Mouse (Mus musculus) granulocyte monocyte progenitor cell, adult 5-6 weeks (primary cell): ENCODE results near the gene Fcgrt. TPM values are rescaled to one million over a fixed set of nuclear protein-coding genes. Genes with fewer than 3 reads are reported as not detected.
A peak's percentile ranks its signal among the peaks of the same experiment; 100 is the strongest.

Experiments
- ATAC-seq: replicated peaks from 2 replicates; pipeline ENCODE4 v1.8.0; 2016; ENCODE audit warnings: mild to moderate bottlenecking, moderate TSS enrichment, inconsistent platforms; ENCODE audit not compliant: poor library complexity, severe bottlenecking
- total RNA-seq, 2 experiments: library from RNA; stranded (forward) in 1 of 2; stranded (reverse) in 1 of 2; fragments of 200-712, 200-1000 nt in 1 of 2; fragments of >200 nt in 1 of 2; fragmentation: Nextera tagmentation in 1 of 2; gene quantifications; 2 replicates each; pipeline ENCODE4 v1.2.3; 2014 to 2017

Fcgrt gene
- total RNA-seq, 2 experiments from 2014 or later, result 2.1 to 3.6 TPM

GRCm38 (mm10) chr7:45062239-45062835 lies 41.3 kb downstream of the Fcgrt start, which contains the start of the genes Nosip and Prrg2:
TSS of gene Nosip (plus strand) at chr7:45062429.
TSS of gene Prrg2 (minus strand) at chr7:45062677.
- peak; percentile 95 for ATAC-seq

- ATAC-seq, result no peak
These were observed 42.0 kb downstream of the Fcgrt start for GRCm38 (mm10) chr7:45061532-45062075.

GRCm38 (mm10) chr7:45060632-45061122 lies 43.0 kb downstream of the Fcgrt start:
- no peak for ATAC-seq

GRCm38 (mm10) chr7:45058607-45059571 lies 44.8 kb downstream of the Fcgrt start:
- no peak for ATAC-seq

GRCm38 (mm10) chr7:45056972-45057348 lies 46.7 kb downstream of the Fcgrt start:
- ATAC-seq, result no peak

- no peak for ATAC-seq
These were observed 47.2 kb downstream of the Fcgrt start for GRCm38 (mm10) chr7:45056329-45056971.

GRCm38 (mm10) chr7:45053931-45054510 lies 49.6 kb downstream of the Fcgrt start:
- peak; percentile 83 for ATAC-seq

GRCm38 (mm10) chr7:45053117-45053930 lies 50.3 kb downstream of the Fcgrt start:
- ATAC-seq, result peak; percentile 31

GRCm38 (mm10) chr7:45052862-45053116 lies 50.9 kb downstream of the Fcgrt start, which contains the start of gene Prr12:
TSS of gene Prr12 (minus strand) at chr7:45052881.
- no peak for ATAC-seq

GRCm38 (mm10) chr7:45052181-45052861 lies 51.3 kb downstream of the Fcgrt start:
- no peak for ATAC-seq

GRCm38 (mm10) chr7:45051601-45051974 lies 52.1 kb downstream of the Fcgrt start:
- ATAC-seq, result no peak

GRCm38 (mm10) chr7:45050945-45051600 lies 52.6 kb downstream of the Fcgrt start:
- peak; percentile 6; the same call in 1 of the 2 replicates for ATAC-seq

- no peak for ATAC-seq
These were observed 54.6 kb downstream of the Fcgrt start for GRCm38 (mm10) chr7:45048923-45049657.

- ATAC-seq, result no peak
These were observed 55.4 kb downstream of the Fcgrt start for GRCm38 (mm10) chr7:45048001-45048890.

- ATAC-seq, result no peak
These were observed 56.2 kb downstream of the Fcgrt start for GRCm38 (mm10) chr7:45047491-45047890.

- ATAC-seq, result no peak
These were observed 56.7 kb downstream of the Fcgrt start for GRCm38 (mm10) chr7:45046853-45047350.

GRCm38 (mm10) chr7:45045741-45046140 lies 57.9 kb downstream of the Fcgrt start:
- no peak for ATAC-seq
